Mouse (Mus musculus): ENCODE measurements at regions not wholly inside any gene's neighbourhood (a gene's known extent, or its start where the extent isn't known, plus 50 kb on each side); places are given as distances from the start of the nearest gene placed in this dataset.
A peak's percentile ranks its signal among the peaks of the same experiment; 100 is the strongest.

DNA sequence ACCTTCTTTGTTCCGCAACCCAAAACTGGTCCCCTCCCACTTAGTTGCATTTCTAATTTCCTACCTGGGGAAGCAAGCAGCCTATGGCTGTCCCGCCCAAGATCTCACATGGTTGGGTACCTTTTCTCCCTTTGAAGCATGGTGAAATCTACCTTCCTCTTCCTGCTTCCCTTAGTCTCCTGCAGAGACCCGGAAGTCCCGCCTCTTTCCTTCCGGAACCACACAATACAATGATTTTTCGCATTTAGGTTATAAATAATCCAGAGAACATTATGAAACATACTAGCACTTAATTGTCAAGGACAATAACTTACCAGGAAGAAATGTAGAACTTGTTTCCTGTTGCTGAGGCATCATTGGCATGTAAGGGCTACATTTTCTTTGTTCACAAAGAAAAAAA lies 58.8 kb downstream of the 1700009N14Rik start:
- no peak for DNase-seq

DNA sequence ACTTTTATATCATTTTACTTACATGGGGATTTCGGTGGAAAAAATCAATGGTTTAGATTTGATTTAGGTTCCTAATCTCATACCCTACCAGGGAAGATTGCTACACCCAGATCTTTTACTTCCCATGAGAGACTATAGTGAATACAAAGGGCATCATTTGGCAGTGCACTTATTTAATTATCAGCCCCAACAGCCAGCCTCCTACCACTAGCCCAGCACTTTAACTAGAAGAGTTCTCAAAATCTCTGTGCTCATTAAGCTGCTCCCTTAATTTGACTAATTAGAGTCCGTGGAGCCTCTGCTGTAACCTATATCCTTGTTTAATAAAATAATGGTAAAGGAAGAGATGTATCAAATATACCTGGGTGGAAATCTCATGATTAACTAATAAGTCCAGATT lies 77.4 kb downstream of the 1700009N14Rik start:
- DNase-seq: no peak

DNA sequence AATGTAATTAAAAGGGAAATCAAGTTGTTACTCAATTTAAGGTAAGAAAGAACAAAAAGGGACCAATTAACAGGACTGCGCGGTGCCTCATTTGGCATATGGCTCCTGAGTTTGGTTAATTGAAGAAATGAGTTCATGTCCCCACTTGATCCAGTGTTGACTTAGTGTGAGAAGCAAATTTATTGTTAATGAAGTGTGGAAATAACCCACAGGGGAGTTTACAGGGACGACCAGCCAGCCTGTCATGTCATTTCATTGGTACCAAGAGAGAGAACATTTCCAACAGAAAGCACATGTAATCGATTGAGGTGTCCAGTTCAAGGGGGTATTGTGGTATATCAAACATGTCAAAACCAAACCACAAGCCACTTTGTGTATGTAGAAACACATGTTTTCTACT lies 78.6 kb downstream of the 1700009N14Rik start:
- DNase-seq: no peak

DNA sequence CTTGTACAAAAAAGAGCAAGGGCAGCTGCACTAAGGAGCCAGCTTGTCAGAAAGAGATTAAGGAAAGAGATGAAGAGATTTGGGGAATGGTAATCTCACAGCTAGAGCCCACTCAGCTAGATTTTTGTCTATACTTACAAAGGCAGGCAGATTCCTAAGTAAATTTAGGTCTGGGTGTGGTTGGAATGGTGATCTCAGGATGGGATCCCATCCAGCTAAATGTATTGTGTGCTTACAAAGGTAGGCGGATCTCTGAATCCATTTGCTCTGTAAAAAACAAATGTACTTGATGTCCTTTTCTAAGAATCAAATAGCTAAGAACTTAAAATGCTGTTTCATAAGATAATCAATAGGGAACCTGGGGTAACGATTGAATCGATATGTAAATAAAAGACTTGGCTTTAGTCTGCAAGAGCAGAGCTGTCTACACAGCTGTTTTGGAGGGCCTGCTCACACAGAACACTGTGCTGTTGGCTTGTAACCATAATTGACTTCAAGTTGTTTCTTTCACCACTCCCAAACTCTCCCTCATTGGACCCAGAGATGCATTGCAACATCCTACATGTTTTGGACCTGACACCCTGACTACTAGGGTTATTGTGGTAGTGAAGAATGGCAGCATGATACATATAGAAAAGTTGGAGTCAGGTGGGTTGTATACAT lies 106.1 kb downstream of the 1700009N14Rik start:
- no peak for DNase-seq

DNA sequence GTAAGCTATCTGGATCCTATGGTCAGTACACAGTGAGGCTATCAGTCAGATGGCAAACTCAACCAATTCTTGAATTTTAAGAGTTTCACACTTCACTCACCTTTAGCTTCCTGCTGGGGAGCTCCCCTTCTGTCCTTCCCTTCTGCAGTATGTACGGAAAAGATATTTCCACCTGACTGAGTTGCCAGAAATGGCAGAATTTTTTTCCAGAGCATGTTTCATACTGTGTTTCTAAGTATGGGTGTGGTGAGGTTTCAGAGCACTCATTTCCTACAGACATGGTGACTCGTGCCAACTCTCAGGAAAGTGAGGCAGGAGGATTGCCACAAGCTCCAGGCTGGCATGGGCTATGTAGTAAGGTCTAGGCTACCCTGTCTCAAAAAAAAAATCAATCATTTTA lies 147.3 kb downstream of the 1700009N14Rik start:
- peak in 1 of 2 experiments; percentile 4 for DNase-seq

DNA sequence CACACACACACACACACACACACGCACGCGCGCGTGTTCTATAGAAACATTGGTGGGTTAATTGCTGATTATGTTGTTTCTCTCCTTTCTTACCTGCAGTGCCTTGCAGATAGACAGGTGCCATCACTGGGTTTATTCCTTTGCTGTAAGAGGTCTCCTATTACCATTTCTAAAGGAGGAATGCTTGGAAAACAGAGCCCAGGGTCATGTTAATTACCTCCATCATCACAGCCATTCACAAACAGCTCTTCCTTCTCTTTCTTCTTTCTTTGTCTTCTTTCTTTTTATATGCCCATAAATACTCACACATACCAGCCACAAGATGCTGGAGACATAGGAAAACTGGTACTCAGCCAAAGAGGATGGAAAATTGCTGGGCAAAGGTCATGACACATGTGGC lies 155.0 kb downstream of the 1700009N14Rik start:
- no peak for DNase-seq

DNA sequence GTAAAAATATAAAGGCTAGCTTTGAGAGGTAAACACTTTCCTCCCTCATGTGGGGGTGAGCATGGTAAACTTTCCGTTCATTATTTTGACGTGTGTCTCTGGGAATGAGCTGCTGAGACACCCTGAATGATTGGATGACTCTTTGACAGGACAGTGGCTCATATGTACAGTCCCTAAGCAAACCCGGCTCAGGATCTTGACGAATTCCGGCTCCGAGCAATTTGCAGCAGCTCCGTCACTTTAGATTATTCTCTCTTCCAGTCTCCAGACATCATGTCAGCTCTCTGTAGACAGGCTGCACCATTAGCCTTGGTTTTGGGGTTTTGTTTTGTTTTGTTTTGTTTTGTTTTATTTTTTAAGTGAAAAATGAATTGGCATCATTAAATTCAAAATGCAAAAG lies 194.0 kb downstream of the 1700009N14Rik start:
- no peak for DNase-seq

DNA sequence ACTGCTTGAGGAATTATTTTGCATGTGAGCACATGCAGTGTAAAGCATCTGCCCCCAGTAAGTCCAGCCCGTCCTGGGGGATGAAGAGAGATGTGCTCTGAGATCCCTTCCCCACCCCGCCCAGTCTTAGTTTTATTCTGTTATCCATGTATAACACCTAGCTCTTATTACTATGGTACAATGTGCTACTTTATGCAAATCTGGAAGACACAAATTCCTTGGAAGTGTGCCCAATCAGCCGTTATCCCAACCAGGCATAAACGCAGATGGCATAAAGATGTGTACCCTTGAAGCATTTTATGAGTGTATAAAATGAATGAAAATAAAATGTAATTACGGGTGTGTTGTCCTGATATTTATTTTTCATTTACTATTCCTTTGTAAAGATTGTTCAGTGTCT lies 194.8 kb downstream of the 1700009N14Rik start:
- DNase-seq: peak in 1 of 2 experiments; percentile 2

DNA sequence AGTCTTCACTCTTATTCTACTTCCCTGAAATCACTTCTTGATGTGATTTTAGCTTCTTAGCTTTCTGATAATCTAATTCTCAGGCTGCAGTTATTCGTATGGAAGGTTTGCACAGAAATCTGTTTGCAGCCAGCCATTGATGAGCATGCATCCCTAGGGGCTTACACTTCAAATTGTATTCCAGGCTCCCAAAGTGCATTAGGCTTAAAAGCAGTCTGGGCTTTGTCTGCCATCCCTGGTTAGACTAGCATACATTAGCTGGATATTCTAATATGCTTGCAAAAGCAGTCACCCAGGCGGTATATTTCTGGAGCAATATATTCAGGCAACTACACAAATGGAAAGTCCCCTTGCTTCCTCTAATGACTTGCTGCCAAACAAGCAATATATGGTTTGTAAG lies 210.4 kb downstream of the 1700009N14Rik start:
- DNase-seq: no peak

DNA sequence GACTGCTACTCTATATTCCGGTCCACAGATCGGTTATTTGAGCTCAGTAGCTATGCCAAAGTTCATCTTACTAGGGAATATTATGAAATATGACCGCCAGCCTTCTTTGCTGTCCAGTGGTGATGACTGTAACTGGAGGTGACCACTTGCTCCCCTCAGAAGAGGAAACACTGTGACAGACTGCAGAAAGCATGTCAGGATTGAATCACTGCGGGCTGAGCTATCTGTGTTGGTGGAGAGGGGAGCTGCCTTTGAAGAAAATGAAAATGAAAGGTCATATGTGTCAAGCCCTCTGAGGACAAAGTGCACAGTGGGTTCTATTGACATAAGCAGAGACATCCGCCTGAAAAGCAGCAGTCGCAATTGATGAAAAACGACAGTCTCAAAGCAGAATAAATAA lies 222.5 kb downstream of the 1700009N14Rik start:
- no peak for DNase-seq

DNA sequence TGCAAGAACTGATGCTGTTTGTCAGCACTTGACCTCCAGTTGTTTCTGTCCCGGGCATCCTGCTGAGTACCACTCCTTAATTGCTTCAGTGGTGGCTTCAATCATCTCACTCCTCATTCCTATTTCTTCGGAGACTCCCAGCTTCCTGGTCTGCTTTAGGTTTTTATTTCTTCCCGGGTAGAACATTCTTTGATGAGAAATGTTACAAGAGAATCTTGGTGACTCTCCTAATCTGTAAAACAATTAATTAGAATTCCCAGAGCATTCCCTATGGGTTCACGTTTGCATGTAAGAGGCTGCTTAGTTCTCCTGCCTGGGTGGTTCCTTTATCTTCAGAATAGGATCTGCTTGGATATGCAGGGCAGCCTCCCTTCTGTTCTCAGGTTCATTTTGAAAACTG lies 245.1 kb downstream of the 1700009N14Rik start:
- DNase-seq: no peak

DNA sequence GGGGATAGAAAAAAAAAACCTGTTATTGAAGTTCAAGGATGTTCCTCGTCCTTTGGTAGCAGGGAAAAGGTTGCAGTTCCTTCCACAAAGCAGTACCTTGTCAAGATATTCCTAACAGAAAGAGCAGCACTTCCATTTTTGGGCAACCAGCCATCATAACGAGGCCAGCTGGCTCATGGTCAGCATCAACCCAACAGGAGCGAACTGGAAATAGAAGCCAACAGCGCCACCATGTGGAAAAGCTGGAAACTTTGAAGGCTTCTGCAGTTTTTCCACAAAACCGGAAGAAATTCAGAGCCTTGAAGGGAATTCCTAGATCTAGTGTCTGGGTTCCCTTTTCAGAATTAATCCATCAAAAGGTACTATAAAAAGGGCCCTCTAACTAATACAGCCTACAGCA lies 247.5 kb downstream of the 1700009N14Rik start:
- DNase-seq: peak; percentile 90 to 93

DNA sequence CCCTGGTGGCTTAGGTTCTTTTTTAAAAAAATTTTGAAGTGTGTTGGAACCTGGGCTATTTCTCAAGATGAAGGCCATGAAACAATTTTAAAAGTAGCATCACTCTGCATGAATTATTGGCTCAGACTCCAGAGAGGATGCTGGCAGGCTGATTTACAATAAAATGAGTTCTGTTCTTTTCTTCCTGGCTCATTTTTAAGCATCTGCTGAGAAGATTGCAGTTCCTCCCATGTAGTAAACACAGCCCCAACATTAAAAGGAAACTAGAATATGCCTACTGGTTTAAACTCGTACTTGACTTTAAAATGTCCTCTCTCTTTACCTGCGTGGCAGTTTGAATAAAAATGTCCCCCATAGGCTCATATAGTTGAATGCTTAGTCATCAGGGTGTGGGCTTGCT lies 249.3 kb downstream of the 1700009N14Rik start:
- no peak for DNase-seq

DNA sequence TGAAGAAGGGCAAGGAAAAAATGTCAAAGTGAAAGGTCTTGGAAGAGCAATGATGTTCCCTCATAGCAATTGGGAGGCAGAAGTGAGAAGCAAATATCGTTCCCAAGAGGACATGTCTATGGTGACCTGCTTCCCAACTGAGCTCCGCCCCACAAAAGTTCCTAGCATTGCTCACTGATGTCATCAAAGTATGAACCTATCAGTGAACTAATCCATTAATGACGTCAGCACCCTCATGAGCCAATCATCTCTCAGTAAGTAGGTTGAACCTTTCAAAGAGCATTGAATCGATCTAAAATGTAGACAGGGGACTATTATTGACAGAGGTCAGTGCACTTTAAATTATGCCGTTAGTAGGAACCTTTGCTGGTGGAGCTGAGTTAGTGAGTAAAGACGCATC lies 267.4 kb downstream of the 1700009N14Rik start:
- DNase-seq: no peak

DNA sequence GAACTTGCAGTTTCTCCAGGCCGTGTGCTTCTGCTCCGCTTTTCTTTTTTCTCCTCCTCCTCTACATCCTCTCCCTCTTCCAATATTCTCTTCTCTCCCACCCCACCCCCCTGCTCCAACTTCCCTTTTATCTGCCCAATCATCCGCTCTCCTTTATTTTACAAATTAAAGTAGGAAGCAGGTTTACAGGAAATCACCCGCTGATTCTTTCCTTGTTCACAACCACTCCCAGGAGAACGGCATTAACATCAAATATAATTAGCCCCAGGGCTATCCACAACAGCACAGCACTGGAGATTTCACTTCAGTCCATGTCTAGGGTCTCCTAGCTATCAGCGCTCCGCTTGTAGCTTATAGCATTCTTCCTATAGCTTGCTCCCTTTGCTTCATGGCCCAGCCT lies 268.6 kb downstream of the 1700009N14Rik start:
- no peak for DNase-seq

DNA sequence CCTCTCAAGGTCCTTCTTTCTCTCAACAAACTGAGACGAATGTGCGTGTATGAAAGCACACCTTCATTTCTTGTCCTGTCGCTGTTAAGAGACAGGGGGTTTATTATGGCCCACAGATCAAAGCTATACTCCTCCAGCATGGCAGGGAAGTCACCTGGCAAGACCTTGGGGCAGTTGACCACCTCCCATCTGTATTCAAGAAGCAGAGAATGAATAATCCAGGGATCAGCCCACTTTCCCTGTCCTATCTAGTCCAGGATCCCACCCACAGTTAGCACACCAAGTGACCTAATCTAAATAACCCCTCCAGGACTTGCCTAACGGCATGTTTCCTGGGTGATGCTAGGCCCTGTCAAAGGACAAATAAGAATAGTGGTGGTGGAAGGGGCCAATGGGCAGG lies 269.9 kb downstream of the 1700009N14Rik start:
- DNase-seq: no peak

DNA sequence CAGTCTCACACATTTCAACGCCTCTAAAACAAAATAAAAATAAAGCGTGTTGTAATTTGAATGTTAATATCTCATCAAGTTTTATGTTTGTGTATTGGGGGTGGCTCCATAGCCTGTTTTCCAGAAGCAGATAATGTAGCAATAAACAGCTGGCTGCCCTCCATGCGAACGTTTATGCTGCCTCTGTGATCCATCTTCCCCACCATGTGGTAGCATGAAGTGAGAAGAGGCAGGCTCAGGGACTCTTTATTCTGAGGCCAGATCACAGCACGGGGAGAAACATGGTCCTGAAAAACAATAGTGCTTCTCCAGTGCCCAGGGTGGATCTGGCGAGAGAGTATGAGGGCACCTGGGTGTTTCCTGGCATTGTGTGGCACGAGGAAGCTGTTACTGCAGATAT lies 271.4 kb downstream of the 1700009N14Rik start:
- no peak for DNase-seq

DNA sequence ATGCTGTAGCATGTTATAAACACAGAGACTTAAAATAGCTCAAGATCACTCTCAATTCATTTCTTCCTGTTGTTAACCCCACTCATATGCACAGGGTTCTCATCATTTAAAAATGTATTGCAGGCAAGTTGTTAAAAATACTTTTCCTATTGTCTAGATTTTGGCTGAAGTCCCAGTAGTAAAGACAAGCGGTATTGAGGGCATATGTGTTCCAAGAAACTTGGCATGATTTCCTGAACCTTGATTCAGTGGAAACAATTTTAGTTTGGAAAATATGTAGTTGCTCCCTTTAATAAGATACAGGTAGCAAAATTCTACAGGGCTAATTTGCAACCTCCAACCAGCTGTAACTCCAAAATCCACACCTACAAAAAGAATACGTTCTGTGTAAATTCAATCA lies 315.5 kb downstream of the 1700009N14Rik start:
- DNase-seq: no peak

DNA sequence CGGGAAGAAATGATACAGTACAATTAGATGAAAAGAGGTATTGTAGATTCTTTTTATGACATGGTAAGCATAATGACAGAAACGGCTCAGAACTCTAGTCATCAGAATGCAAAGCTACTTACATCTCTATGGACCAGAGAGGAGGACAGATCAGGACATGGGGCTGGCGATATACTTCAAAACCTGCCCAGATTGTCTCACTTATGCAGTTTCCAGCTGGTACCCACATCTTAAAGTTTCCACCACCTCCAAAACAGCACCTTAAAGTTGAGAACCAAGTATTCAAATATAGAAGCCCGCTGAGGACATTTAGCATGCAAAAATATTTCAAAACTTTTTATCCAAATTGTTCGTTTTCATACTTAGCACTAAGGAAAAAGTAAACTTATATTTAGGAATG lies 341.0 kb downstream of the 1700009N14Rik start:
- DNase-seq: no peak

DNA sequence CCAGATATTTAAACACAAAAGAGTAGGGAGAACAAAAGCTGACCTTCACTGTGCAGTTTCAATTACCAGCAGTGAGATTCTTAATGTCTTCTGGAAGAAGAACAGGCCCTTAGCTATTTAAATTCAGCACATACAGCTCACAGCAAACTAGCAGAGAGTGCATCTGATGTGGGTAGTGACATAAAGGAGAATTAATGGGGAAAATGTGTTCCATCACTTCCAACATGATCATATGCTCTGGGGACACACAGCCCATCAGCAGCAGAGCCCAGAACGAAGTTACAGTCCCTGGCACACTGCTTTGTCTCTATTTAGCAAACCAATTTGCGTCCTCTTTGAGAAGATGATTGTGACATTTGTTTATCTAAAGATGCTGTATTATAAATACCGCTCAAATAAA lies 332.9 kb upstream of the Aco1 start:
- DNase-seq: no peak

DNA sequence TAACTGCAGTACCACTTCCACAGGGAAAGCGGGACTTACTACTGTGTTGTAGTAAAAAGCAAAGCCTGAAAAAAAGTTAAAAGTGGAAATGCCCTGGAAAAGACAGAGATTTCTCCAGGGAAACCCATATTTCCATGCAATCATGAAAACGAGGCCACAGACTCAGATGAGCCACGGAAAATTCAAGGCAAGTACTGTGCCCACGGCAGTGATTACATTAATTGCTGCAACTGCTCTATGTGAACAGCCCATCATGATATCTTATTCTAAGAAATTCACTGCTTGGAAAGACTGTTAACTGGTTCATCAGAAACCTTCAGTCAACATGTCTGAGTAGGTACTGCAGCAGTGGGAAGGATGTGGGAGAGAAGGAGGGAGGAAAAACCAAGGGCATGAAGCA lies 330.1 kb upstream of the Aco1 start:
- DNase-seq: no peak

DNA sequence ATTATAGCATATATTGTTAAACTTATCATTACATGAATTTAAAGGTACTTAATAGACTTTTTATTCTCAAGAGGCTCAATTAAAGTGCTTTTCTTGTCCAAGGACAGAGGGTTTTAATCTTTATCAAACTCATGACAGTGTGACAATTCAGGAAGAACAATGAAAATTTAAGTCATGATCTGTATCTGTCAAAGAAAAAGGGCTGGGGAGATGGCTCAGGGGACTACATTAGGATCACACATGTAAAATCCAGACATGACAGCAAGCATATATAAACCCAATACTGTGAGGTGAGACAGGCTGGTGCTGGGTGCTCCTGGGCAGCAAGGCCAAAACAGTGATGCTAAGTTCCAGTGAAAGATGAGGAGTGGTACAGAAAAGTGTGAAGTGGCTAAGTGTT lies 327.3 kb upstream of the Aco1 start:
- no peak for DNase-seq

DNA sequence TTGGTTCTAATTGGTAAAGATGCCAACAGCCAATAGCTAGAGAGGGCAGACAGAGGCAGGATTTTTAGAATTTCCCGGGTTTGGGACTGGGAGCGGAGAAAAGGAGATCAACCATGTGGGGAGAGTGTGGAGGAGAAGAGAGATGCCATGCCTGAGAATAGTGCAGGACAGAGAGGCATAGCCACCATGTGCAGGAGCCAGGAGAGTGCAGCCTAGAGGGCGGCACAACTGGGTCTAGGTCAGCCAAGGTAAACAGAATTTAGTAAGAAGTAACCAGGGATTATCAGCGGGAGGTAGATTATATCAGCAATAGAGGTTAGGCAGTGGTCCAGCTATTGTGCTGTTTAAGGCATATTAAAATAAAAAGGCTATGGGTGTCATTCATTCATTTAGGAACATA lies 325.2 kb upstream of the Aco1 start:
- no peak for DNase-seq

DNA sequence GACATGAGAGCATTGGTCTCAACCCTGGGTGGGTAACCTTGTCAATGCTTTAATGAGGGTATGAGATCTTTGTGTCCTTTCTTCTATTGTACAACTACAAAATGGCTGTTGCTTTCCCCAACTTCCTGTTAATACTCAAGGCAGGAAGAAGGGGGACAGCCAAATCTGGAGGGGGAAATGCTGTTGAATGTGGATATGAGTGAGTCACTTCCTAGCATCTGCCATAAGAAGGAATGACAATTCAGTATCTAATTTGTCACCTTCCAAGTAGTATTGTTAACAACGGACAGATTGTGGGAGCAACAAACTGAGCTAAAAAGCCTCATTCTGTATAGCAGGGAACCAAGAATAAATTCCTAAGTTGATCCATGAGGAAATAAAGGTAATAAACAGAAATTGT lies 309.2 kb upstream of the Aco1 start:
- no peak for DNase-seq
